Mouse (Mus musculus) liver, adult 2 months (tissue): Measurements from ENCODE around the gene Aig1. TPM values are rescaled to one million over a fixed set of nuclear protein-coding genes. Genes with fewer than 3 reads are reported as not detected.

Experiments used
- DNase-seq: peaks from one replicate; pipeline ENCODE4 v3.0.0-alpha.2; 2011; ENCODE audit warnings: low read depth, low spot score; ENCODE audit errors: extremely low read depth
- H3K27ac ChIP-seq: fragments of 200-500 bp; replicated peaks from 2 replicates; pipeline ENCODE4 v1.5.1; 2012; ENCODE audit warnings: low read depth, mild to moderate bottlenecking, control low read depth, inconsistent platforms, low read length; ENCODE audit not compliant: insufficient read depth
- H3K27me3 ChIP-seq: fragments of 200-500 bp; 2 replicates; pipeline ENCODE4 v1.6.1; 2012; ENCODE audit warnings: mild to moderate bottlenecking, moderate library complexity, low read length, inconsistent platforms; ENCODE audit not compliant: control insufficient read depth, insufficient read depth
- H3K36me3 ChIP-seq: fragments of 200-500 bp; 2 replicates; pipeline ENCODE4 v1.6.1; 2012; ENCODE audit warnings: low read length, inconsistent platforms; ENCODE audit not compliant: control insufficient read depth, insufficient read depth
- H3K4me1 ChIP-seq: fragments of 200-500 bp; 2 replicates; pipeline ENCODE4 v1.6.1; 2011; ENCODE audit warnings: low read length; ENCODE audit not compliant: control insufficient read depth, insufficient read depth
- H3K4me3 ChIP-seq: fragments of 200-500 bp; 2 replicates; pipeline ENCODE4 v1.5.1; 2011; ENCODE audit warnings: low read depth, mild to moderate bottlenecking, control low read depth, low read length, moderate library complexity; ENCODE audit not compliant: insufficient read depth
- H3K79me2 ChIP-seq: fragments of 200-500 bp; 2 replicates; pipeline ENCODE4 v1.6.1; 2012; ENCODE audit warnings: inconsistent platforms, mild to moderate bottlenecking, low read length, moderate library complexity; ENCODE audit not compliant: control insufficient read depth, insufficient read depth
- H3K9ac ChIP-seq: fragments of 200-500 bp; 2 replicates; pipeline ENCODE4 v1.6.1; 2012; ENCODE audit warnings: low read depth, mild to moderate bottlenecking, control low read depth, inconsistent platforms, low read length
- CTCF ChIP-seq: fragments of 200-500 bp; IDR thresholded peaks from 2 replicates; pipeline ENCODE4 v1.5.1; 2011; ENCODE audit warnings: low read depth, low read length, control low read depth
- POLR2A ChIP-seq: fragments of 200-500 bp; IDR thresholded peaks from 2 replicates; pipeline ENCODE4 v1.6.1; 2011; ENCODE audit warnings: low read length, control low read depth; ENCODE audit not compliant: insufficient read depth; ENCODE audit errors: extremely low read depth
- WGBS: fragments of 180-500 bp; shearing (Covaris S2); methylation state at CpG from one replicate; pipeline ENCODE4 v1.1.7; 2018; 5-methylcytosine and 5-hydroxymethylcytosine counted together
- polyA plus RNA-seq: library from polyadenylated mRNA; depleted of rRNA; stranded (reverse); fragments of >200 nt; gene quantifications from 2 replicates; pipeline ENCODE4 v1.2.3, GENCODE M21; 2012
- total RNA-seq: library from RNA; depleted of rRNA; stranded (reverse); fragments of >200 nt; gene quantifications from 2 replicates; pipeline ENCODE4 v1.2.3, GENCODE M21; 2014

The Aig1 gene
- total and polyA plus RNA-seq, 2 experiments, result 18.9 to 37.3 TPM

- no peak for DNase-seq
- Histone ChIP-seq H3K27ac (no peak overlapping the region), H3K36me3 (no peaks in the 10 kb centered on the region; the same call in 1 of the 2 replicates), H3K9ac (no peak overlapping the region), H3K79me2 (no peaks in the 10 kb centered on the region), H3K4me1 (peaks cover 2% of the 10 kb centered on the region; the same call in 1 of the 2 replicates), H3K4me3 (no peak overlapping the region), H3K27me3 (no peaks in the 10 kb centered on the region)
- 94% methylated on average over 5 of the region's 5 CpGs for WGBS
- TF ChIP-seq CTCF (no peak), POLR2A (no peak)
These were observed 178.0 kb downstream of the Aig1 start for GRCm38 (mm10) chr10:13690773-13691172.

DNA sequence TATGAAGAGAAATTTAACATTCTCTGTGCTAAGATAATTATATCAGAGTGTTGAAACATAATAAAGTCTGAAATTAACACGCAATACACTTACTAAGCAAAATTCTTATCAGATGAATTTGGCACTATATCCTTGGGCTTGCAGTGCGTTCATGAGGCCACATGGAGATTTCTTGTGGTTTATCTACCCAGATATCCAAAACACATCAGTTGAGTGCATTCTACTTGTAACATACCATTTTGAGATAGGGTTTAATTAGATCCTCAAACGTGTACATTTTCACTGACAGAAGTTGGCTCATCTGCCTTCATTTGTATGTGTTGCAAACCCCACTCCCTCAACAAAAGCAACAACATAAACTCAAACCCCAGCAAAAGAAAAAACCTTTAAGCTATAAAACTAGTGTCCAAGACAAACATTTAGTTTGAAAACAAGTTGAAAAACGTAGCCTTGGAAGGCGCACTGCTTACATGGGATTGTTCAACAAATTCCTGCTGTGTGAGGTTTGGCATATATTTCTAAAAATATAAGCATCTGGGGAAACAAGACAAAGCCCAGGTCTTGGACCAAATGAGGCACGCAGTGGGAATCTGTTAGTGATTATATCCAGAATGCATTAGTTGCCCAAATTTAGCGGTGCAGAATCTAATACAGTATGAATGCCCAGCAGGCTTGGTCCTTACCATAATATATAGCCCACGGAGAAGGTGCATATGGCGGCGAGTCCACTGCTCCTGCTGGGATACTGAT lies 178.8 kb downstream of the Aig1 start:
- no peak for DNase-seq

GRCm38 (mm10) chr10:13688386-13689120 lies 180.2 kb downstream of the Aig1 start:
- no peak overlapping the region for H3K9ac ChIP-seq
- WGBS, result 67% methylated on average over 15 of the region's 15 CpGs
- no peaks in the 10 kb centered on the region; the same call in 1 of the 2 replicates for H3K36me3 ChIP-seq
- H3K27ac ChIP-seq, result no peak overlapping the region
- H3K27me3 ChIP-seq, result no peaks in the 10 kb centered on the region
- DNase-seq, result peak; percentile 13
- TF ChIP-seq CTCF (no peak), POLR2A (no peak)
- no peak overlapping the region for H3K4me3 ChIP-seq
- H3K4me1 ChIP-seq, result peaks cover 2% of the 10 kb centered on the region; the same call in 1 of the 2 replicates
- no peaks in the 10 kb centered on the region for H3K79me2 ChIP-seq

More for the DNA sequence above, 178.8 kb downstream of the Aig1 start:
- peaks cover 2% of the 10 kb centered on the region; the same call in 1 of the 2 replicates for H3K4me1 ChIP-seq
- H3K4me3 ChIP-seq, result no peak overlapping the region
- 91% methylated on average over 10 of the region's 10 CpGs for WGBS
- no peaks in the 10 kb centered on the region; the same call in 1 of the 2 replicates for H3K36me3 ChIP-seq
- H3K27me3 ChIP-seq, result no peaks in the 10 kb centered on the region
- no peak overlapping the region for H3K9ac ChIP-seq
- TF ChIP-seq CTCF (no peak), POLR2A (no peak)
- H3K27ac ChIP-seq, result no peak overlapping the region
- H3K79me2 ChIP-seq, result no peaks in the 10 kb centered on the region

GRCm38 (mm10) chr10:13687182-13687810 lies 181.5 kb downstream of the Aig1 start:
- TF ChIP-seq CTCF, result no peak
- TF ChIP-seq POLR2A, result no peak
- Histone ChIP-seq H3K36me3 (no peaks in the 10 kb centered on the region; the same call in 1 of the 2 replicates), H3K79me2 (no peaks in the 10 kb centered on the region), H3K27me3 (no peaks in the 10 kb centered on the region), H3K27ac (no peak overlapping the region), H3K9ac (no peak overlapping the region), H3K4me1 (peaks cover 2% of the 10 kb centered on the region; the same call in 1 of the 2 replicates), H3K4me3 (no peak overlapping the region)
- no peak for DNase-seq
- 94% methylated on average over 8 of the region's 8 CpGs for WGBS

GRCm38 (mm10) chr10:13686127-13686526 lies 182.7 kb downstream of the Aig1 start:
- Histone ChIP-seq H3K27ac (no peak overlapping the region), H3K4me1 (peaks cover 2% of the 10 kb centered on the region; the same call in 1 of the 2 replicates), H3K79me2 (no peaks in the 10 kb centered on the region), H3K4me3 (no peak overlapping the region), H3K27me3 (no peaks in the 10 kb centered on the region), H3K9ac (no peak overlapping the region), H3K36me3 (no peaks in the 10 kb centered on the region; the same call in 1 of the 2 replicates)
- peak; percentile 41 for DNase-seq
- no peak for TF ChIP-seq POLR2A
- 68% methylated on average over 5 of the region's 5 CpGs for WGBS
